Mouse (Mus musculus): ENCODE data around the gene Card9. TPM values are rescaled to one million over a fixed set of nuclear protein-coding genes. Genes with fewer than 3 reads are reported as not detected.

Gene Card9
- total RNA-seq, 4 experiments from 2014 or later: 0.22 to 0.51 (median 0.47) TPM

GRCm38 (mm10) chr2:26363481-26363880 is 2.8 kb upstream of the Card9 start:
- DNase-seq (ENCODE audit: low spot score in 2 of 2): no peak

DNA sequence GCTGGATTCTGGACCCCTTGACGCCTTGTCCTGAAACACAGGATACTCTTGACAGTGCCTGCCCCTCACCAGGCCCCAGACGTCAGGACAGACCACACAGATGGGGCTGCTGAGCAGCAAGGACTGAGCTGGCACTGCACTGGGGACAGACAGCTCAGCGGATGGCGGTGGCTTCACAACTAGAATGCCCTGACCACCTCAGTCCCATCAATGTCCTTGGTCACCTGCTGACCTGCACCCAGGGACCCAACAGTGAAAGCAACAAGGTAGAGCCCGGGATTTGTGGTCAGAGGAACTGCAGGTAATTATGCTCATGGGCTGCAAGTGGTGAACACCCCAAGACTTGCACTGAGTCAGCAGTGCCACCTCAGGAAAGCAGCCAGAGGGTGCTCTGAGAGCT is 2.3 kb upstream of the Card9 start:
- DNase-seq (ENCODE audit: low spot score in 2 of 2): no peak

DNA sequence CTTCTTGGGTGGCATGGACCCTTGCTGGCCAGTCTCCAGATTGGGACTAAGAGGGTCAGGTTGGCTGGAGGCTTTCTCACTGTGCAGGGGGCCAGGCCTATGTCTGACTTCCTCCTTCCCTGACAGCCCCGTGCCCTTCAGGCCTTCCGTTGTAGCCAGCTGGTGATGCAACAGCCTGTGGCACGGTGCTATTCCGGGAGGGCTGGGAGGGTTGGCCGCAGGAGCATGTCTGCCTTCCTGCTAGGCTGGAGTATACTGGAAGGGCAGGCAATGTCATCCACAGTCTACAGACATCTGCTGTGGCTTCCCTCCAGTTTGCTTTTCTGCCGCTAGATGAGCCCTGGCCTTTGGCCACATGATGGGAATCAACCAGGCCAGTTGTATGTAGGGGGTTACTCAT is 735 bp downstream of the Card9 start:
- peak in 1 of 2 experiments; percentile 30 for DNase-seq (ENCODE audit: low spot score in 2 of 2)

DNA sequence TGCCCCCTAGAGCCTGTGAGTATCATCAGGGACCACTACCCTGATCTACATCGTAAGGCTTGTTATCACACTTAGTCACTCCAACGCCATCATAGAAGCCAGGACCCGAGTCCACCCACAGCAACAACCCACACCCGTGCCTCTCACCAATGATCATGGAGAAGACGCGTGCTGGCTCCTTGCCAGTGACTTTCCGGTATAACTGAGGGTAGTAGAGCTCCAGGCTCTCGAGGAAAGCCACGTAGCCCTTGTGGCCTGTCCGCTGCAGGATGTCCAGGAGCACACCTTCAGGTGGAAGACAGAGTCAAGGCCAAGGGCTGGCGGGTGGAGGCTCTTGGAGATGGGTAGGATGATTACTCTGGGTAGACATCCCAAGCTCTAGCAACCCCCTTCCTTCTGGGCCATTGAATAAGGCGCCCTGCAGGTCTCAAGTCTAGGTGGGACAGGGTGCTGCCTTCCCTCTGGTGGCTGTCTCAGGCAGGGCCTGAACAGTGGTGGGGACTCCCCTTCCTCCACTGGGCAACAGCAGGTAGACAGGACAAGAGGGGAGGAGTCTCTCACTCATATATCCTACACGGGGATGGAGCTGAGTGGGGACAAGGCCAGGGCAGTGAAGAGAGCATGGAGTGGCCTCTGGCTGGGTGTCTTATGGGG is 1.9 kb downstream of the Card9 start:
- no peak for DNase-seq (ENCODE audit: low spot score in 2 of 2)

- DNase-seq (ENCODE audit: low spot score in 2 of 2): no peak
Observed at GRCm38 (mm10) chr2:26357484-26357883, 3.2 kb downstream of the Card9 start.

DNA sequence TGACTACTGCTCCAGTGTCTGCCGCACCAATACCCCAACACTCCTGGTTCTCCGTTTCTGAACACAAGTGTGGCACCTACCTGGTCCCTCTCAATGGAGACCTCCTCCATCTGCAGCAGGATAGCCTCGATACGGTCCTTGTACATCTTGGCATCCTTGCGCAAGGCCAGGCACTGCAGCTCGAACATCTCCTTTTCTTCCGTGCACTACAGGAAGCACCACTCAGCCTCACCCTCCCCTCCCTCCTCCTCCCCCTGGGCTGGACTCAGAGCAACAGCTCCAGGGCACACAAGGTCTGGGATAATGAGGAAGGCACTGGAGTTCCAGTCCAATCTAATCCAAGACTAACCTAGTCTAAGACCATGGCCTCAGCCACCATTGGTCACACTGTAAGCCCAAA is 4.0 kb downstream of the Card9 start:
- DNase-seq (ENCODE audit: low spot score in 2 of 2): no peak

- no peak for DNase-seq (ENCODE audit: low spot score in 2 of 2)
Observed at GRCm38 (mm10) chr2:26356231-26356630, 4.5 kb downstream of the Card9 start.

DNA sequence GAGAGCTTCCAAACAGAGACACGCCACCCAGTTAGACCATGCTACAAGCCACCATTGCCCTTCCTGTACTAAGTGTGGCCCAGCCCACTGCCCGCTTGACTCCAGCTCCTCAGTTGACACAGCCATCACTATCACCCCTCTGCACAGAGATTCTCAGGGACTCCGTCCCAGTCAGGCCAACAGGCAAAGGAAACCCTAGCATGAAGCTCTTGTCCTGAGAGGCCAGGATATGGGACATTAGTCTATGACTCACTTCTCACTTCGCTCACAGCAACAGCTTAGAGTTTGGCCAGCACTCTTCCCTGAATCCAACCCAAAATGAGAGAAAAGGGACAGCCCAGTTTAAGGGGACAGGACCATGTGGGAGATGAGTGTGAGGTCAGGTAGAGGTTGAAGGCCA is 6.3 kb downstream of the Card9 start:
- no peak for DNase-seq (ENCODE audit: low spot score in 2 of 2)

GRCm38 (mm10) chr2:26353066-26353980 is 7.4 kb downstream of the Card9 start:
- DNase-seq (ENCODE audit: low spot score in 2 of 2): no peak

- no peak for DNase-seq (ENCODE audit: low spot score in 2 of 2)
Observed at GRCm38 (mm10) chr2:26352291-26352910, 8.3 kb downstream of the Card9 start.

- peak; percentile 85 to 90 for DNase-seq (ENCODE audit: low spot score in 2 of 2)
Observed at GRCm38 (mm10) chr2:26351358-26352290, 9.1 kb downstream of the Card9 start, which contains the start of gene Dnlz. Gene Dnlz (minus strand): TSS chr2:26352110.

- no peak for DNase-seq (ENCODE audit: low spot score in 2 of 2)
Observed at GRCm38 (mm10) chr2:26348241-26348640, 12.5 kb downstream of the Card9 start.

- no peak for DNase-seq (ENCODE audit: low spot score in 2 of 2)
Observed at GRCm38 (mm10) chr2:26342609-26343490, 17.9 kb downstream of the Card9 start.

GRCm38 (mm10) chr2:26342044-26342443 is 18.7 kb downstream of the Card9 start:
- DNase-seq (ENCODE audit: low spot score in 2 of 2): peak in 1 of 2 experiments; percentile 37

GRCm38 (mm10) chr2:26341510-26341981 is 19.2 kb downstream of the Card9 start:
- no peak for DNase-seq (ENCODE audit: low spot score in 2 of 2)

DNA sequence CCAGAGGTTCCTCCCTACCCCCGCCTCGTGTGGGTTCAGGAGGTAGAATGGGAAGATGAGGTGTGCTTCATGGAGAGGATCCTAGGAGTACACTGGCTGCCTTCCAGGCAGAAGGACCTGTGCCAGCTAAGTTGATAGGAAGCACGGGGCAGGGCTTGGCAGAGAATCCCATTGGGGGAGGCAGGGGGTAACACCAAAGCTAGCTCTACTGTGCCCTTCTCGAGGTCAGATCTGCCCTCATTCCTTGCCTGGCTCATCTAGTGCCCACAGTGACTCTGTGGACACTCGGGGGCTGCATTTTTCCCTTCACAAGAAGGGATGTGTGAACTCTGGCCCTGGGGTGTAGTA is 21.5 kb downstream of the Card9 start:
- DNase-seq (ENCODE audit: low spot score in 2 of 2): no peak

- no peak for DNase-seq (ENCODE audit: low spot score in 2 of 2)
Observed at GRCm38 (mm10) chr2:26338302-26339203, 22.2 kb downstream of the Card9 start.

- DNase-seq (ENCODE audit: low spot score in 2 of 2): no peak
Observed at GRCm38 (mm10) chr2:26330702-26331101, 30.0 kb downstream of the Card9 start.

- no peak for DNase-seq (ENCODE audit: low spot score in 2 of 2)
Observed at GRCm38 (mm10) chr2:26330056-26330468, 30.7 kb downstream of the Card9 start.
